Mouse (Mus musculus) adipocyte (in vitro differentiated cells): ENCODE measurements at regions not wholly inside any gene's neighbourhood (a gene's known extent, or its start where the extent isn't known, plus 50 kb on each side); places are given as distances from the start of the nearest gene placed in this dataset.
"Not testable (repeated sequence)": the region's sequence is repeated elsewhere in the genome, so short reads cannot be mapped to it uniquely, and the experiment has no call there.

Experiments used
- DNase-seq: peaks from one replicate; pipeline ENCODE4 v3.0.0-alpha.2; 2016; ENCODE audit warnings: low spot score

- no peak for DNase-seq
Measured at GRCm38 (mm10) chr9:32940919-32941767, 305.1 kb downstream of the Ets1 start.

GRCm38 (mm10) chr9:32941768-32942030 lies 305.7 kb downstream of the Ets1 start:
- DNase-seq = no peak

- DNase-seq = no peak
Measured at GRCm38 (mm10) chr9:32947221-32947620, 311.2 kb downstream of the Ets1 start.

GRCm38 (mm10) chr9:32949036-32949435 lies 313.0 kb downstream of the Ets1 start:
- DNase-seq = no peak

GRCm38 (mm10) chr9:32958716-32959115 lies 322.7 kb downstream of the Ets1 start:
- no peak for DNase-seq

- DNase-seq = not testable (repeated sequence)
Measured at GRCm38 (mm10) chr9:32959468-32959867, 323.4 kb downstream of the Ets1 start.

- DNase-seq = no peak
Measured at GRCm38 (mm10) chr9:32962679-32963205, 326.7 kb downstream of the Ets1 start.

GRCm38 (mm10) chr9:32968446-32968845 lies 332.4 kb downstream of the Ets1 start:
- DNase-seq = peak; percentile 28

GRCm38 (mm10) chr9:32971421-32971820 lies 335.4 kb downstream of the Ets1 start:
- DNase-seq = peak; percentile 58

- no peak for DNase-seq
Measured at GRCm38 (mm10) chr9:32971926-32972325, 335.9 kb downstream of the Ets1 start.

- no peak for DNase-seq
Measured at GRCm38 (mm10) chr9:32972431-32973052, 336.5 kb downstream of the Ets1 start.

- no peak for DNase-seq
Measured at GRCm38 (mm10) chr9:32977732-32978131, 341.7 kb downstream of the Ets1 start.

- DNase-seq = no peak
Measured at GRCm38 (mm10) chr9:32980846-32981245, 344.8 kb downstream of the Ets1 start.

- no peak for DNase-seq
Measured at GRCm38 (mm10) chr9:32983182-32983581, 347.2 kb downstream of the Ets1 start.

GRCm38 (mm10) chr9:32986836-32987673 lies 351.0 kb downstream of the Ets1 start:
- DNase-seq = peak; percentile 50

GRCm38 (mm10) chr9:32989006-32989405 lies 353.0 kb downstream of the Ets1 start:
- no peak for DNase-seq

- DNase-seq = no peak
Measured at GRCm38 (mm10) chr9:32998323-32998722, 362.3 kb downstream of the Ets1 start.

GRCm38 (mm10) chr9:33000691-33001164 lies 364.7 kb downstream of the Ets1 start:
- DNase-seq = no peak

- no peak for DNase-seq
Measured at GRCm38 (mm10) chr9:33001165-33001949, 365.3 kb downstream of the Ets1 start.

- peak; percentile 16 for DNase-seq
Measured at GRCm38 (mm10) chr9:33003880-33004279, 367.9 kb downstream of the Ets1 start.

- DNase-seq = no peak
Measured at GRCm38 (mm10) chr9:33004536-33004935, 368.5 kb downstream of the Ets1 start.
